Mouse (Mus musculus): ENCODE measurements around the gene Fam50a. TPM values are rescaled to one million over a fixed set of nuclear protein-coding genes. Genes with fewer than 3 reads are reported as not detected.
"Not testable (repeated sequence)": the region's sequence is repeated elsewhere in the genome, so short reads cannot be mapped to it uniquely, and the experiment has no call there.

Fam50a gene
- polyA plus RNA-seq, 1 experiment from 2014 or later = 65.2 TPM

- no peaks in the 10 kb centered on the region for H3K27me3 ChIP-seq (ENCODE audit: insufficient read depth, poor library complexity, severe bottlenecking)
- no peak overlapping the region for H3K4me3 ChIP-seq
- no peak for DNase-seq (ENCODE audit: low spot score)
- WGBS = 77% methylated on average over 4 of the region's 4 CpGs
- no peaks in the 10 kb centered on the region for H3K4me1 ChIP-seq
- H3K27ac ChIP-seq = no peak overlapping the region
- H3K36me3 ChIP-seq = peaks cover 12% of the 10 kb centered on the region; the same call in 1 of the 2 replicates
- H3K9me3 ChIP-seq = no peaks in the 10 kb centered on the region
These were observed 19.4 kb upstream of the Fam50a start for GRCm38 (mm10) chrX:74293431-74293830.

- Histone ChIP-seq H3K9me3 (no peaks in the 10 kb centered on the region), H3K4me1 (no peaks in the 10 kb centered on the region), H3K27ac (peak within 1 kb of the TSS; percentile 90), H3K36me3 (peaks cover 26% of the 10 kb centered on the region), H3K4me3 (peak within 1 kb of the TSS; percentile 79), H3K27me3 (ENCODE audit: insufficient read depth, poor library complexity, severe bottlenecking) (no peaks in the 10 kb centered on the region)
- DNase-seq (ENCODE audit: low spot score) = peak; percentile 97
- 13% methylated on average over 37 of the region's 37 CpGs for WGBS
These were observed 16.0 kb upstream of the Fam50a start, which contains the start of gene Atp6ap1 for GRCm38 (mm10) chrX:74296538-74297448. TSS of gene Atp6ap1 (plus strand) at chrX:74297097.

GRCm38 (mm10) chrX:74298348-74298747 lies 14.5 kb upstream of the Fam50a start:
- 87% methylated on average over 1 of the region's 1 CpGs for WGBS
- Histone ChIP-seq H3K27ac (no peak overlapping the region), H3K4me1 (no peaks in the 10 kb centered on the region), H3K27me3 (ENCODE audit: insufficient read depth, poor library complexity, severe bottlenecking) (no peaks in the 10 kb centered on the region), H3K9me3 (no peaks in the 10 kb centered on the region), H3K4me3 (no peak overlapping the region), H3K36me3 (peaks cover 42% of the 10 kb centered on the region)
- DNase-seq (ENCODE audit: low spot score) = no peak

GRCm38 (mm10) chrX:74299721-74300120 lies 13.1 kb upstream of the Fam50a start:
- Histone ChIP-seq H3K4me3 (no peak overlapping the region), H3K9me3 (no peaks in the 10 kb centered on the region), H3K4me1 (no peaks in the 10 kb centered on the region), H3K36me3 (peaks cover 51% of the 10 kb centered on the region), H3K27me3 (ENCODE audit: insufficient read depth, poor library complexity, severe bottlenecking) (0 out of 2 replicates have a peak, but pooled peaks cover under 1% of the 10 kb centered on the region), H3K27ac (no peak overlapping the region)
- 77% methylated on average over 3 of the region's 3 CpGs for WGBS
- no peak for DNase-seq (ENCODE audit: low spot score)

- 13% methylated on average over 40 of the region's 41 CpGs for WGBS
- H3K36me3 ChIP-seq = peaks cover 76% of the 10 kb centered on the region
These were observed 7.7 kb upstream of the Fam50a start, which contains the start of gene Gdi1 for GRCm38 (mm10) chrX:74304867-74305700. TSS of gene Gdi1 (plus strand) at chrX:74304998.

GRCm38 (mm10) chrX:74328725-74329161 lies 15.9 kb downstream of the Fam50a start, which contains the start of gene Plxna3:
TSS of gene Plxna3 (plus strand) at chrX:74329066.
- H3K9me3 ChIP-seq = no peaks in the 10 kb centered on the region
- H3K27ac ChIP-seq = peak within 1 kb of the TSS; percentile 92
- peak within 1 kb of the TSS; percentile 62 for H3K4me3 ChIP-seq
- 14% methylated on average over 29 of the region's 30 CpGs for WGBS
- H3K36me3 ChIP-seq = peaks cover 13% of the 10 kb centered on the region; the same call in 1 of the 2 replicates
- peaks cover 11% of the 10 kb centered on the region for H3K4me1 ChIP-seq
- DNase-seq (ENCODE audit: low spot score) = peak; percentile 83
- peaks cover 4% of the 10 kb centered on the region; the same call in 1 of the 2 replicates for H3K27me3 ChIP-seq (ENCODE audit: insufficient read depth, poor library complexity, severe bottlenecking)

More at GRCm38 (mm10) chrX:74304867-74305700, 7.7 kb upstream of the Fam50a start, which contains the start of gene Gdi1:
- Histone ChIP-seq H3K4me3 (peak within 1 kb of the TSS; percentile 66), H3K27me3 (ENCODE audit: insufficient read depth, poor library complexity, severe bottlenecking) (0 out of 2 replicates have a peak, but pooled peaks cover 3% of the 10 kb centered on the region), H3K4me1 (peaks cover 9% of the 10 kb centered on the region; the same call in 1 of the 2 replicates), H3K27ac (peak within 1 kb of the TSS; percentile 93), H3K9me3 (no peaks in the 10 kb centered on the region)
- peak; percentile 86 for DNase-seq (ENCODE audit: low spot score)

GRCm38 (mm10) chrX:74329215-74329671 lies 16.4 kb downstream of the Fam50a start:
- peak overlapping the region; percentile 92 for H3K27ac ChIP-seq
- 17% methylated on average over 10 of the region's 10 CpGs for WGBS
- H3K36me3 ChIP-seq = peaks cover 18% of the 10 kb centered on the region
- no peaks in the 10 kb centered on the region for H3K9me3 ChIP-seq
- peak overlapping the region; percentile 62 for H3K4me3 ChIP-seq
- H3K4me1 ChIP-seq = peaks cover 11% of the 10 kb centered on the region
- peaks cover 4% of the 10 kb centered on the region; the same call in 1 of the 2 replicates for H3K27me3 ChIP-seq (ENCODE audit: insufficient read depth, poor library complexity, severe bottlenecking)
- DNase-seq (ENCODE audit: low spot score) = no peak

- 47% methylated on average over 2 of the region's 2 CpGs for WGBS
- Histone ChIP-seq H3K4me1 (peaks cover 11% of the 10 kb centered on the region), H3K36me3 (peaks cover 23% of the 10 kb centered on the region), H3K27me3 (ENCODE audit: insufficient read depth, poor library complexity, severe bottlenecking) (peaks cover 4% of the 10 kb centered on the region; the same call in 1 of the 2 replicates), H3K9me3 (no peaks in the 10 kb centered on the region), H3K4me3 (peak overlapping the region; percentile 62), H3K27ac (no peak overlapping the region)
- no peak for DNase-seq (ENCODE audit: low spot score)
These were observed 17.5 kb downstream of the Fam50a start for GRCm38 (mm10) chrX:74330166-74330930.

GRCm38 (mm10) chrX:74352645-74353466 lies 40.0 kb downstream of the Fam50a start:
- 22% methylated on average over 13 of the region's 13 CpGs for WGBS
- Histone ChIP-seq H3K4me3 (peak overlapping the region; percentile 62), H3K27me3 (ENCODE audit: insufficient read depth, poor library complexity, severe bottlenecking) (no peaks in the 10 kb centered on the region), H3K9me3 (no peaks in the 10 kb centered on the region), H3K36me3 (no peaks in the 10 kb centered on the region), H3K4me1 (0 out of 2 replicates have a peak, but pooled peaks cover 3% of the 10 kb centered on the region), H3K27ac (peak overlapping the region; percentile 76)
- no peak for DNase-seq (ENCODE audit: low spot score)

- peak within 1 kb of the TSS; percentile 62 for H3K4me3 ChIP-seq
- H3K36me3 ChIP-seq = no peaks in the 10 kb centered on the region
- H3K27me3 ChIP-seq (ENCODE audit: insufficient read depth, poor library complexity, severe bottlenecking) = no peaks in the 10 kb centered on the region
- DNase-seq (ENCODE audit: low spot score) = peak; percentile 84
- 0 out of 2 replicates have a peak, but pooled peaks cover 3% of the 10 kb centered on the region for H3K4me1 ChIP-seq
- peak within 1 kb of the TSS; percentile 76 for H3K27ac ChIP-seq
- H3K9me3 ChIP-seq = no peaks in the 10 kb centered on the region
- WGBS = 29% methylated on average over 7 of the region's 22 CpGs
These were observed 40.6 kb downstream of the Fam50a start, which contains the start of gene Lage3 for GRCm38 (mm10) chrX:74353467-74353770. TSS of gene Lage3 (minus strand) at chrX:74353618.

GRCm38 (mm10) chrX:74357069-74357468 lies 44.2 kb downstream of the Fam50a start:
- not testable (repeated sequence) for H3K9me3 ChIP-seq; H3K4me1 ChIP-seq; H3K36me3 ChIP-seq; H3K27me3 ChIP-seq (ENCODE audit: insufficient read depth, poor library complexity, severe bottlenecking); H3K4me3 ChIP-seq; DNase-seq (ENCODE audit: low spot score); H3K27ac ChIP-seq
- 91% methylated on average over 3 of the region's 3 CpGs for WGBS

Data from heart, embryonic 10.5 days (tissue).